Mouse (Mus musculus): ENCODE measurements at regions not wholly inside any gene's neighbourhood (a gene's known extent, or its start where the extent isn't known, plus 50 kb on each side); places are given as distances from the start of the nearest gene placed in this dataset.

- no peak for TF ChIP-seq POLR2A (IDR thresholded peaks at IDR 0.05; ENCODE audit: borderline replicate concordance, low read depth, low read length)
- TF ChIP-seq CTCF (IDR thresholded peaks at IDR 0.05; ENCODE audit: low read depth, low read length) = no peak
These were observed 314.1 kb upstream of the Plxna2 start for GRCm38 (mm10) chr1:194303951-194304350.
